Mouse (Mus musculus): Measurements from ENCODE around the gene Tecta. TPM values are rescaled to one million over a fixed set of nuclear protein-coding genes. Genes with fewer than 3 reads are reported as not detected.

Tecta gene
- polyA plus RNA-seq, 1 experiment from 2014 or later, result 0.10 TPM

DNA sequence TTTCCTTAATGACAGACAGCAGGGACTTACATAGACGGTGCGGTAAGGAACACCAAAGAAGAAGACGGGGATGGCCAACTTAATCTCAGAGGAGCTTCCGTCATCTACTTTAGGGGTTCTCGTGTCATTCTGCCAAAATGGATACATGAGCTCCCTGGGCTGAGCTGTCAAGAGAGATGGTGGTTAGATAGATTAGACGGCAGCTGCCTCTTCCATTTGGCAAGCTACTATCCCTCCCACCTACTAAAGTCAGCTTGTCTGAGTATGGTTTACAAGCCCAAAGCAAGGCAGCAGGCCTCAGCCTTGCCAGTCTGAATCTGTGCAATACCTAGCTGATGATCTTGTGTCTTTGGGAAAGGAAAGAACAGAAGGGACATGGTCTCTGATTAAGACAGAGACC lies 4.8 kb downstream of the Tecta start:
- Histone ChIP-seq H3K27me3 (ENCODE audit: insufficient read depth, low read length) (0 out of 2 replicates have a peak, but pooled peaks cover 8% of the 10 kb centered on the region), H3K4me1 (ENCODE audit: insufficient read depth, low read length) (peaks cover 22% of the 10 kb centered on the region), H3K27ac (ENCODE audit: low read length) (no peak overlapping the region), H3K4me2 (replicated peaks; ENCODE audit: low read depth, low read length) (no peak overlapping the region), H3K9me3 (ENCODE audit: low read length) (no peaks in the 10 kb centered on the region), H3K36me3 (ENCODE audit: insufficient read depth, low read length) (no peaks in the 10 kb centered on the region), H3K9ac (replicated peaks; ENCODE audit: low read length) (no peak overlapping the region), H3K4me3 (ENCODE audit: low read length) (no peak overlapping the region)
- WGBS, result 23% methylated on average over 6 of the region's 6 CpGs
- ATAC-seq (ENCODE audit: low FRiP score, low TSS enrichment), result no peak

DNA sequence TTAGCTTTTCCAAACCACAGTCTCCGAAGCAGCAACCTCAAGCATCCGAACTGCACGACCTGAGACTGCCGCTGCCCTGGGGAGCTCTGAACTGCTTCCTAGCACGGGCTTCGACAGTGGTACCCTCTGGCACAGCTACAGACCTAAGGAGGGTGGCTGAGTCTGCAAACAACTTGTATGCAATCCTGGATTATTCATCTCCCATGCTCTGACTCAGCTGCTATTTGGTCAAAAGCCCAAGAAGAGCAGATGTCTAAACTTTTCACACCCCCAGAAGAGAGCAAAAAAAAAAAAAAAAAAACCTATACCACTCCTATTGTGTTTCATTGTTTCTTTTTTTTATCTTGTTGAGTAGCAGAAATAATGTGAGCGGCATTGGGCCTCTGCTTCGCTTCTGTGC lies 5.4 kb downstream of the Tecta start:
- ATAC-seq (ENCODE audit: low FRiP score, low TSS enrichment), result no peak
- Histone ChIP-seq H3K27ac (ENCODE audit: low read length) (no peak overlapping the region), H3K9ac (replicated peaks; ENCODE audit: low read length) (no peak overlapping the region), H3K4me3 (ENCODE audit: low read length) (no peak overlapping the region), H3K36me3 (ENCODE audit: insufficient read depth, low read length) (no peaks in the 10 kb centered on the region), H3K4me2 (replicated peaks; ENCODE audit: low read depth, low read length) (no peak overlapping the region), H3K27me3 (ENCODE audit: insufficient read depth, low read length) (peaks cover 8% of the 10 kb centered on the region; the same call in 1 of the 2 replicates), H3K4me1 (ENCODE audit: insufficient read depth, low read length) (peaks cover 22% of the 10 kb centered on the region), H3K9me3 (ENCODE audit: low read length) (no peaks in the 10 kb centered on the region)
- 43% methylated on average over 8 of the region's 8 CpGs for WGBS

DNA sequence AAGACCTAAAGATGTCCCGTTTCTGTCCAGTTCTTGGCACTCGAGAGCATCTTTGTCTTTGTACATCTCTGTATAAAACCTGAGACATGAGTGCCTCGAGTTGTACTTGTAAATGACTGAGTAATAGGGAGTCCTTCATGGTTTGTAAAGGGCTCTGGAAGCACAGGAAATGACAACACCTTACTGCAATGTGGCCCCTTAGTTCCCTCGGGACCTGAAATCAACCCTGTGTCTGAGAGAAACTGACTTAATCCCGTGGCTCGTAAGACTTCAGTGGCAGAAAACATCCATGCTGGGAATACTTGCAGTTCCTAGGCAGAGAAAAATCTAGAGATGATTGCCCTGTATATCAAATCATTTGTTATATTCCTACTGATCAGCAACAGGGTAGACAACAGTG lies 6.8 kb downstream of the Tecta start:
- Histone ChIP-seq H3K4me3 (ENCODE audit: low read length) (no peak overlapping the region), H3K27me3 (ENCODE audit: insufficient read depth, low read length) (peaks cover 12% of the 10 kb centered on the region), H3K4me1 (ENCODE audit: insufficient read depth, low read length) (peaks cover 22% of the 10 kb centered on the region), H3K9me3 (ENCODE audit: low read length) (no peaks in the 10 kb centered on the region), H3K36me3 (ENCODE audit: insufficient read depth, low read length) (no peaks in the 10 kb centered on the region), H3K27ac (ENCODE audit: low read length) (no peak overlapping the region), H3K4me2 (replicated peaks; ENCODE audit: low read depth, low read length) (no peak overlapping the region), H3K9ac (replicated peaks; ENCODE audit: low read length) (no peak overlapping the region)
- ATAC-seq (ENCODE audit: low FRiP score, low TSS enrichment), result no peak
- 48% methylated on average over 6 of the region's 6 CpGs for WGBS

DNA sequence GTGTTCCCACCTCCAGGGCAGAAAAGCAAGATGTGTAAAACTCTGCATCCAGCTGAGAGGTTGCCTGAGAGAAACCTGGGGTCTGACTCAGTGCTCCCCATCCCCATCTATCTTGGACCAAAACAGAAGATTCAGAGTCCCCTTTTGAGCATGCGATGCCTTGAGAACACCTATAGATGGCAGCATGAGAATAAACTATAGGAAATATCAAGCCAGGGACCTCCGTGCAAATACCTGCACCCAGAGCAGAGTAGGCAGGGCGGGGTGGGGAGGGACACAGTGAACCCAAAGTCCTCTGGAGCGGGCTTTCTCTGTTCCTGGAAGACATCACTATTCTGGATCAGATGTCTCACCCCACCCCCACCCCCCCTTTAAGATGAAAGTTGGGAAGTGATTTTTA lies 11.2 kb downstream of the Tecta start:
- H3K4me1 ChIP-seq (ENCODE audit: insufficient read depth, low read length), result peaks cover 8% of the 10 kb centered on the region; the same call in 1 of the 2 replicates
- ATAC-seq (ENCODE audit: low FRiP score, low TSS enrichment), result no peak
- no peak overlapping the region for H3K9ac ChIP-seq (replicated peaks; ENCODE audit: low read length)
- no peaks in the 10 kb centered on the region for H3K36me3 ChIP-seq (ENCODE audit: insufficient read depth, low read length)
- H3K27ac ChIP-seq (ENCODE audit: low read length), result no peak overlapping the region
- no peak overlapping the region for H3K4me3 ChIP-seq (ENCODE audit: low read length)
- no peak overlapping the region for H3K4me2 ChIP-seq (replicated peaks; ENCODE audit: low read depth, low read length)
- H3K27me3 ChIP-seq (ENCODE audit: insufficient read depth, low read length), result peaks cover 5% of the 10 kb centered on the region
- 58% methylated on average over 4 of the region's 4 CpGs for WGBS
- H3K9me3 ChIP-seq (ENCODE audit: low read length), result no peaks in the 10 kb centered on the region

DNA sequence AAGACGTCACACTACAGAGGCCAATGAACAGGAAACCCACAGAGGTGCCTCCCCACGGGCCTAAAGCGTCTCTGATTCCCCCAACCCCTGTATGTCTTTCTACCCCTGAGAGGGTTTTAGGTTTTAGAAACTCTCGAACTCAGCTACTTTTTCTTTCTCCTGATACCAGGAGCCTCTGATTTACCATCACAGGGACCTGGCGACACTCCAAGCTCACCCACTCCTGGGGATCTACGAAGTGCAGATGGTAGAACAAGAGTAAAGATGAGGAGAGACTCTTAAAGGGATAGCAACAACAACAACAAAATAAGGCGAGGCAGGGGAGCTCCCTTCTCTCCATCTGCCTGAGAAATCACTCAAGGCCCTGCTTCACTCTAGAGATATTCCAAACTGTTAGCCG lies 12.7 kb downstream of the Tecta start:
- peaks cover 5% of the 10 kb centered on the region; the same call in 1 of the 2 replicates for H3K4me1 ChIP-seq (ENCODE audit: insufficient read depth, low read length)

DNA sequence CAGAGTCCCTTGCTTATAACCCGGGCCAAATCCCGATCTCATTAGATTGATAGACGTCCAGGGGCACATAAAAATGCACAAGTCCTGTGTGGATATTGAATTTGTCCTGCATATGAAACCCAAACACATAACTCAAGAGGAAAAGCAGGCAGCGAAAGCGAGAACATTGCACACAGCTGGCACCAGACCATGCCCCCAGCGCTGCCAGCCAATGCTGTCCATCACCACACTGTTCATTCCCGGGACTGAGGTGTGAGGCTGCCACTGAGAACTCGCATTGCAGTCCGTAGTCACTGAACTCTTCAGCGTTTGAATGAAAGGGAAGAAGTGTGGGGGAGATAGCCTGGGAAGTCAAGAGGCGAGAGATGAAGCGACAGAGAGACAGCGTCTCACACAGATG lies 14.1 kb downstream of the Tecta start:
- 65% methylated on average over 13 of the region's 13 CpGs for WGBS
- H3K4me1 ChIP-seq (ENCODE audit: insufficient read depth, low read length), result peaks cover 3% of the 10 kb centered on the region; the same call in 1 of the 2 replicates
- peaks cover 5% of the 10 kb centered on the region for H3K27me3 ChIP-seq (ENCODE audit: insufficient read depth, low read length)
- H3K27ac ChIP-seq (ENCODE audit: low read length), result no peak overlapping the region
- H3K9me3 ChIP-seq (ENCODE audit: low read length), result no peaks in the 10 kb centered on the region
- H3K4me3 ChIP-seq (ENCODE audit: low read length), result no peak overlapping the region
- H3K36me3 ChIP-seq (ENCODE audit: insufficient read depth, low read length), result no peaks in the 10 kb centered on the region
- no peak overlapping the region for H3K9ac ChIP-seq (replicated peaks; ENCODE audit: low read length)
- no peak overlapping the region for H3K4me2 ChIP-seq (replicated peaks; ENCODE audit: low read depth, low read length)
- no peak for ATAC-seq (ENCODE audit: low FRiP score, low TSS enrichment)

More for the DNA sequence above, 12.7 kb downstream of the Tecta start:
- Histone ChIP-seq H3K4me3 (ENCODE audit: low read length) (no peak overlapping the region), H3K4me2 (replicated peaks; ENCODE audit: low read depth, low read length) (no peak overlapping the region), H3K27ac (ENCODE audit: low read length) (no peak overlapping the region), H3K27me3 (ENCODE audit: insufficient read depth, low read length) (peaks cover 5% of the 10 kb centered on the region), H3K9me3 (ENCODE audit: low read length) (no peaks in the 10 kb centered on the region), H3K9ac (replicated peaks; ENCODE audit: low read length) (no peak overlapping the region), H3K36me3 (ENCODE audit: insufficient read depth, low read length) (no peaks in the 10 kb centered on the region)
- ATAC-seq (ENCODE audit: low FRiP score, low TSS enrichment), result no peak
- 68% methylated on average over 8 of the region's 8 CpGs for WGBS

DNA sequence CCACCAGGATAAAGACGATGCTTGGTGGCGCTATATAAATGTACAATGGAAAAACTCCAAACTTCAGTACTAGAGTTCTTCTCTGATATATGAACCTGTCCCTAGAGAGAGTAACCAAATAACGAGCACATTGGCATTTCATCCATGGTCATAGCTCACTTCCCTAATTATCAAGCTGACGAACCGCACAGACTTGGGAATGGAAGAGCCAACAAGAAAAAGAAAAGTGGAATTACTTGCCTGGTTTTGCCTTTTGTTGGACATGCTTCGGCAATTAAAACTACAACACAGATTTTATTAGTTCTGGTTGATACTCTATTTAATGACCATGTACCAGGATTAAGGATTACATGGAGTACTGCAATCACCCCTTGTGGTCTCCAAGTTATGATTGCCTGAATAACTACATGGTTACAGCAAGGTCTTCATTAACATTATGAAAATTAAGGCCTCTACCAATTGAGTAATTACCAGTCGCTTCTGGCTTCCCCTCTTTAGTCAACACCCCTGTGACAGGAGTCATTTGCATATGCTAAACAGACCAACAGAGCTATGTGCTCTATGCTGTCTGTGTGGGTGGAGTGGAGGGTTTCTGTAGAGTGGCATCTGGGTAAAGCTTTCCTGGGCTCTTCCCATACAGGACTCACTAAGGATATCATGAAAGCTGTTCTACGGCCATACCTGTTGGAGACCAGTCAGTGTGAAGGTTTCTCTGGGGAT lies 16.9 kb downstream of the Tecta start:
- Histone ChIP-seq H3K9ac (replicated peaks; ENCODE audit: low read length) (no peak overlapping the region), H3K27me3 (ENCODE audit: insufficient read depth, low read length) (no peaks in the 10 kb centered on the region), H3K4me3 (ENCODE audit: low read length) (no peak overlapping the region), H3K4me2 (replicated peaks; ENCODE audit: low read depth, low read length) (no peak overlapping the region), H3K27ac (ENCODE audit: low read length) (no peak overlapping the region), H3K4me1 (ENCODE audit: insufficient read depth, low read length) (no peaks in the 10 kb centered on the region), H3K36me3 (ENCODE audit: insufficient read depth, low read length) (no peaks in the 10 kb centered on the region), H3K9me3 (ENCODE audit: low read length) (0 out of 2 replicates have a peak, but pooled peaks cover 7% of the 10 kb centered on the region)
- WGBS, result 78% methylated on average over 8 of the region's 8 CpGs
- no peak for ATAC-seq (ENCODE audit: low FRiP score, low TSS enrichment)

DNA sequence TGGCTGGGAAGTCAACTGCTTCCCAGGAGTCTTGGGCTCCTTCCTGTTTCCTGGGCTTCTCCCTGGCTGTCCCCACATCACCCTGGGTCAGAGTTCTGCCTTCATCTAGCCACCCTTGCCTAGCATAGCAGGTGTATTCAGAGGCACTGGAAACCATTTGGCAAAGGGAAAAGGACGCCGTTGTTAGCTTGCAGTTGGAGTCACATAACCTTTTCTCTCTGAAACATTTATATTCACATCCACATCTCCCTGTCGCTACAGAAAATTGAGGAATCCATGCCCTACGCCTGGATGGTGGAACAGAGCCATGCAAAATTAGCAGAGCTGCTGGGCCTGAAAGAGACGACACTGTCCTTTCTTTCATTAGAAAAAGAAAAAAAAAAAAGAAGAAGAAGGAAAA lies 17.7 kb downstream of the Tecta start:
- no peaks in the 10 kb centered on the region for H3K27me3 ChIP-seq (ENCODE audit: insufficient read depth, low read length)
- H3K4me2 ChIP-seq (replicated peaks; ENCODE audit: low read depth, low read length), result no peak overlapping the region
- H3K27ac ChIP-seq (ENCODE audit: low read length), result no peak overlapping the region
- ATAC-seq (ENCODE audit: low FRiP score, low TSS enrichment), result no peak
- H3K9ac ChIP-seq (replicated peaks; ENCODE audit: low read length), result no peak overlapping the region
- 0 out of 2 replicates have a peak, but pooled peaks cover 7% of the 10 kb centered on the region for H3K9me3 ChIP-seq (ENCODE audit: low read length)
- no peaks in the 10 kb centered on the region for H3K36me3 ChIP-seq (ENCODE audit: insufficient read depth, low read length)
- H3K4me1 ChIP-seq (ENCODE audit: insufficient read depth, low read length), result no peaks in the 10 kb centered on the region
- no peak overlapping the region for H3K4me3 ChIP-seq (ENCODE audit: low read length)
- WGBS, result 82% methylated on average over 5 of the region's 5 CpGs

DNA sequence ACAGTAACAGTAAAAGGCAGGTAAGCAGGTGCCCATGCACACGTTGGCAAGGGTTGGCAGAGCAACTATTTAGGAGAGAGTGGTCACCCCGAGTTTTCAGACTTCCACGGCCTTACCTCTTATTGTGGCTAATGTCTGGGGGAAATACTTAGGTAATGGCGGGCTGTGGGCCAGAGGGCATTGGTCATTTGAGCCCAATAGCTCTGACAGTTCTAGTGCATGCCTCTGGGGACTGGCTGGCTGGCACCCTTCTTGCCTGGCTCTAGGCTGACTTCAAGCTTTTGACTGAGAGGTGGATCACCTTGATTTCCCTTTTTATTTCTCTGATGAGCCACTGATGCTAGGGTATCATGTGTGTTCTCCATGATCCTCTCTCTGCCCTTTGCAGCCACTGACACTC lies 21.7 kb downstream of the Tecta start:
- Histone ChIP-seq H3K4me2 (replicated peaks; ENCODE audit: low read depth, low read length) (no peak overlapping the region), H3K4me3 (ENCODE audit: low read length) (no peak overlapping the region), H3K9ac (replicated peaks; ENCODE audit: low read length) (no peak overlapping the region), H3K9me3 (ENCODE audit: low read length) (0 out of 2 replicates have a peak, but pooled peaks cover 7% of the 10 kb centered on the region), H3K27me3 (ENCODE audit: insufficient read depth, low read length) (no peaks in the 10 kb centered on the region), H3K4me1 (ENCODE audit: insufficient read depth, low read length) (no peaks in the 10 kb centered on the region), H3K27ac (ENCODE audit: low read length) (no peak overlapping the region), H3K36me3 (ENCODE audit: insufficient read depth, low read length) (no peaks in the 10 kb centered on the region)
- WGBS, result 86% methylated on average over 4 of the region's 4 CpGs
- no peak for ATAC-seq (ENCODE audit: low FRiP score, low TSS enrichment)

DNA sequence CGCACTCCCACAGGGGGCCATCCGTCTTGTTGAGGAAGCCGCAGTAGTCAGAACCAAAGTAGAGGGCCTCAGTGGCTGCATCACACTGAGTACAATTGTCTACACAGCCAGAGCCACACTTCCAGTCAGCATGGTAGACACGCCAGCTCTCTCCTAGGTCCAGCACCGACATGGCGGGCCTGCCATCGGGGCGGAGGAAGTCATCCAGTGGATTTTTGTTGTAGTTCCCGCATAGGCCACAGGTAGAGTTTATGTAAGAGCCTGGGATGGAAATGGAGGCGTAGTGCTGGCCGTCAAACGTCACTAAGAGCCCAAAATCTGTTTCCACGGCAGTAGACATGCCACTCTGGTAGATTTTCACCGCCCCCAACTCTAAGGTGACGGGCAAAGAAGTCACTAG lies 22.1 kb downstream of the Tecta start:
- Histone ChIP-seq H3K4me1 (ENCODE audit: insufficient read depth, low read length) (no peaks in the 10 kb centered on the region), H3K9me3 (ENCODE audit: low read length) (0 out of 2 replicates have a peak, but pooled peaks cover 7% of the 10 kb centered on the region), H3K27ac (ENCODE audit: low read length) (no peak overlapping the region), H3K27me3 (ENCODE audit: insufficient read depth, low read length) (no peaks in the 10 kb centered on the region), H3K4me2 (replicated peaks; ENCODE audit: low read depth, low read length) (no peak overlapping the region), H3K9ac (replicated peaks; ENCODE audit: low read length) (no peak overlapping the region), H3K4me3 (ENCODE audit: low read length) (no peak overlapping the region), H3K36me3 (ENCODE audit: insufficient read depth, low read length) (no peaks in the 10 kb centered on the region)
- 93% methylated on average over 15 of the region's 15 CpGs for WGBS
- ATAC-seq (ENCODE audit: low FRiP score, low TSS enrichment), result no peak

Data from kidney, embryonic 16.5 days (tissue).